Mouse (Mus musculus) cerebellum, adult 11 months (tissue): ENCODE measurements around the gene Itgam.
"Not testable (repeated sequence)": the region's sequence is repeated elsewhere in the genome, so short reads cannot be mapped to it uniquely, and the experiment has no call there.

ENCODE experiments used
- DNase-seq: peaks from one replicate; pipeline ENCODE4 v3.0.0; 2022

Itgam gene

DNA sequence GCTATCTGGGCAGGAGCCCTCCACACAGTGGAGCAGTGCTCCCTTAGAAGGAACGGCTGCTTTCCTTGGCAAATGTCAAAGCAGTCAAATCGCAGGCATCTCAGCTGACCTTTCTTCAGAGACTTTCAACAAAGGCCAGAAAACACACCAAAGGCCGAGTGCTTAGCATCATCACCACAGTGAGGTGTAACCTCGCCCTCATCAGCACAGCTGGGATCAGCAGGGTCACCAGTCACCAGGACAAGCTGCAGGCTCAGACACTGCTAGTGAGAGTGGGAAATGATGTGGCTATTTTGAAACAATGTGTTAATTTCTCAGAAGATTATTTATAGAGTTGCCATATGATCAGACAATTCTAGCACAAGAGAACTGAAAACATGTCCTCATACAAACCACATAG lies 74.5 kb downstream of the Itgam start:
- DNase-seq = no peak

DNA sequence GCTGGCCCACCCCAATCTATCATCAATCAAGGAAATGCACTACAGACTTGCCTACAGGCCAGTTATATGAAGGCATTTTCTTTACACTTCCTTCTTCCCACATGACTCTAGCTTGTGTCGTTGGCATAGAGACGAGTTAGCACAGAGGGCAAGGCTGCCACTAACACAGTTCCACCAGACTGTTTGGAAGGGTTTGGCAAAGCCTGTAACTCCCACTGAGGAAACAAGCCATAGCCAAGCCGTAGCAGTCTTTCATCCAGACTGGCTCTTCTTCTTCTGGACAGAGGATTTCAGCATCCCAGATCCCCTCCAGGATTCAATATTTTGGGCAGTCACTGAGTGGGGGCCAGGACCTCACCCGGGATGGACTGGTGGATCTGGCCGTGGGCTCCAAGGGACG lies 77.2 kb downstream of the Itgam start:
- peak; percentile 8 for DNase-seq

DNA sequence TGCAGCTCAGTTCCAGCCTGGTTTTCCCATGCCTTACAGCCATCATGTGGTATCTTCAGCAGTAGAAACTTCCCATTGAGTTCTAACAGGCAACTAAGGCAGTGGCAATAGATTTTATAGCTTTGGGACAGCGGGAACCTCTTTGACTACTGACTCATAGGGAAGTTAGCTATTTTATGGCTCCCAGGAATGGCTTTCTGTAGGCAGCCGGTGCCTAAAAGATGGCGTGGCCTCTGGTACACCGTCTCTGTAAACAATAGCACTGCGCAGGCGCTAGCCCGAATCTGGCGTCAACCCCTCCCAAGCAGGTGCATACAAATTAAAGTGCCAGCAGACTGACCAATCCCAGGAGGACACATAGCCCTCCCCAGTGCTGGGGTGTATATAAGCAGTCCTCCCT lies 88.5 kb downstream of the Itgam start:
- DNase-seq = no peak

DNA sequence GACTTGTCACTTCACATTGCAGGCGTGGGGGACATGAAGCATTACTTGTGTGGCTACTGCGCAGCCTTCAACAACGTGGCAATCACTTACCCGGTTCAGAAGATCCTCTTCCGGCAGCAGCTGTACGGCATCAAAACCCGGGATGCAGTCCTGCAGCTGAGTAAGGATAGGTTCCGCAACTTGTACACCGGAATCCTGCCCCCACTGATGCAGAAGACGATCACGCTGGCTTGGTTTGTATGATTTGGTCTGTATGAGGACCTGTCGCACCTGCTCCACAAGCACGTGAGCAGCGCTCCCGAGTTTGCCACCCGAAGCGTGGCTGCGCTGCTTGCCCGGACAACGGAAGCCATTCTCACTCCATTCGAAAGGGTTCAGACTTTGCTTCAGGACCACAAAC lies 91.6 kb downstream of the Itgam start, which contains the start of gene Itgad:
TSS of gene Itgad (plus strand) at position 301 of the 400 bp plus-strand sequence.
- no peak for DNase-seq

DNA sequence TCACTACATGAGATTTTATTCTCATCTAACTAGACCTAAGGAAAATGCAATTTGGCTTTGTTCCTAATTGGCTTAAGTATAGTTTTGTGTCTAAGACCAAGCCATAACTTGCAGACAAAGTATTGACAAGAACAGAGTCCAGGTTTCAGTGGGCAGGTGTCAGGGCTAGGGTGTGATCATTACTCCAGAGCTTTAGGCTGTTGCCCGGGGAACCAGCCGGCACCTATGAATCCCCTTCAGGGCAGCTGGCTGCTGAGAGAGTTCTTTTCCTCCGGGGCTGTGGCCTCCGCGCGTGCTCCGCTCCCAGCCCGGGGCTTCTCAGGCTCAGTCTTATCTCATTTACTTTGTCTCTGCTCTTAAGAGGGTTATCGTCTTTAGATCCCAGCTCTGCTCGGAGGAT lies 92.5 kb downstream of the Itgam start:
- DNase-seq = no peak

DNA sequence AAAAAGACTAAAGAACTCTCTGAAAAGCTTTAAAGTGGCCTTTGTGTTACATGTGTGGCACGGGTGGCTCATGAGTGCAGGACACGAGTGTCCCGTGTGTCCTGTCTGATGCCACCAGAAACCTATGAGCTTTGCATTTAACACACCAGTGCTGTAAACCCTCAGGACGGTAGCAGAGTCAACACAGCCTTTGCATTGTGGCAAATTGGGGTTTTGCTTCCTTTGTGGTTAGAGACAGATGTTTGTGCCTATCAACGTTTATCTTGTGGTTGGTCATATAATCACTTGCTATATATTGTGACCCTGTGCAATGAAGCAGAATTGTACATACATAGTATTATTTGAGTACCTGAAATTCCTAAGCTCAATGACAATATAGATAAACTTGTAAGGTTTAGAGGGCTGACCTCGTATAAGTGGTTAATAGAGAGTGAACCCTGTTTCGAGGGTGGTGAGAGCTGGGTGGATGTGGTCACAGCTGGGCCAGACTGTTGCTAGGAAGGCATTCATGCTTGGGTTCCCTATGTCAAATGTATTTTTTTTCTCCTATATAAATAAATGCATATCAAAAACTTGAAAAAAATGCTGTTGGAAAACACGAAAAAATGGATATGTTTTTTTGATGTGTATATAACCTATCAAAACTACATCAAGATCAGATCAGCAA lies 96.4 kb downstream of the Itgam start:
- not testable (repeated sequence) for DNase-seq

DNA sequence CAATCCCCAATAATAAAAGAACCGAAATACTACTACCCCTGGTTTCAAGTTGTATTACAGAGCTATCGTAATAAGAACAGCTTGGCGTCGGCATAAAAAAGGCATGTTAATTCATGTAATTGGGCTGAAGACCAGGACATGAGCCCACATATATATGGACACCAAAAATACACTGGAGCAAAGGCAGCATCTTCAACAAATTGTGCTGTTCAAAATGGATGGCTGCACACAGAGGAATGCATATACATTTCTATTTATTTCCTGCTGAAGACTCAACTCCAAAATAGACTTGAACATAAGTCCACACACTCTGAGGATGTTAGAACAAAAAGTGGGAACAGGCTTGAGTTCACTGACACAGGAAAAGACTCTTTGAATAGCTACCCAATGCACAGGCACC lies 101.6 kb downstream of the Itgam start:
- DNase-seq = no peak

DNA sequence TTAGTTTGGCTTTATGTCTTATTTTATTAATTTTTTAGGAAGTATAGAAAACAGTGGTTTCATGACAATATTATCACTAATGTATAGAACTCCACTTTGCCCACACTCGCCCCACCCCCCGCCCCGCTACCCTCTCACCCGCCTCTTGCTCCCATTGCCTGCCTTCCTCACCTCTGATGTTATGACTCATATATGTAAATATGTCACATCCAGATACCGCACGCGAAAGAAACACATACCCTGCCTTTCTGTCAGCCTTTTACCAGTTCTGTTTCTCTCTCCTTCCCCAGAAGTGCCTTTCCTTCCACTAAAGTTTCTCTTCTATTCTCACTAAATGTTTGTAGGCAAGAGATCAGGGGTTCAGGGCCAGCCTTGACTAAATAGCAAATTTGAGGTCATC lies 104.0 kb downstream of the Itgam start:
- no peak for DNase-seq
